Mouse (Mus musculus): Measurements from ENCODE around the gene Ncoa7. TPM values are rescaled to one million over a fixed set of nuclear protein-coding genes. Genes with fewer than 3 reads are reported as not detected.

Ncoa7 gene
- polyA plus RNA-seq, 1 experiment from 2014 or later, result 10.6 TPM

- Histone ChIP-seq H3K4me3 (ENCODE audit: low read depth, low read length) (no peak overlapping the region), H3K27me3 (replicated peaks; ENCODE audit: control insufficient read depth, insufficient read depth, low read length) (no peaks in the 10 kb centered on the region), H3K9ac (ENCODE audit: low read depth, low read length) (no peak overlapping the region), H3K4me2 (ENCODE audit: low read depth, low read length) (no peak overlapping the region), H3K9me3 (ENCODE audit: control insufficient read depth, low read length) (no peaks in the 10 kb centered on the region), H3K36me3 (ENCODE audit: control insufficient read depth, insufficient read depth, low read length) (0 out of 2 replicates have a peak, but pooled peaks cover 4% of the 10 kb centered on the region), H3K27ac (replicated peaks; ENCODE audit: low read depth, low read length) (no peak overlapping the region), H3K4me1 (ENCODE audit: control insufficient read depth, insufficient read depth, low read length) (no peaks in the 10 kb centered on the region)
- WGBS, result 47% methylated on average over 5 of the region's 5 CpGs
- no peak for ATAC-seq (ENCODE audit: low read depth)
- no peak for DNase-seq (ENCODE audit: low spot score)
Measured at GRCm38 (mm10) chr10:30775568-30775967, 27.6 kb downstream of the Ncoa7 start.

- Histone ChIP-seq H3K9ac (ENCODE audit: low read depth, low read length) (no peak overlapping the region), H3K4me3 (ENCODE audit: low read depth, low read length) (no peak overlapping the region), H3K4me2 (ENCODE audit: low read depth, low read length) (no peak overlapping the region), H3K36me3 (ENCODE audit: control insufficient read depth, insufficient read depth, low read length) (0 out of 2 replicates have a peak, but pooled peaks cover 4% of the 10 kb centered on the region), H3K27me3 (replicated peaks; ENCODE audit: control insufficient read depth, insufficient read depth, low read length) (no peaks in the 10 kb centered on the region), H3K27ac (replicated peaks; ENCODE audit: low read depth, low read length) (no peak overlapping the region), H3K4me1 (ENCODE audit: control insufficient read depth, insufficient read depth, low read length) (no peaks in the 10 kb centered on the region), H3K9me3 (ENCODE audit: control insufficient read depth, low read length) (no peaks in the 10 kb centered on the region)
- no peak for ATAC-seq (ENCODE audit: low read depth)
- no peak for DNase-seq (ENCODE audit: low spot score)
- 77% methylated on average over 2 of the region's 2 CpGs for WGBS
Measured at GRCm38 (mm10) chr10:30774396-30774795, 28.7 kb downstream of the Ncoa7 start.

GRCm38 (mm10) chr10:30773181-30773580, 29.9 kb downstream of the Ncoa7 start:
- Histone ChIP-seq H3K9me3 (ENCODE audit: control insufficient read depth, low read length) (no peaks in the 10 kb centered on the region), H3K4me3 (ENCODE audit: low read depth, low read length) (no peak overlapping the region), H3K4me2 (ENCODE audit: low read depth, low read length) (no peak overlapping the region), H3K9ac (ENCODE audit: low read depth, low read length) (no peak overlapping the region), H3K27ac (replicated peaks; ENCODE audit: low read depth, low read length) (no peak overlapping the region), H3K27me3 (replicated peaks; ENCODE audit: control insufficient read depth, insufficient read depth, low read length) (no peaks in the 10 kb centered on the region), H3K36me3 (ENCODE audit: control insufficient read depth, insufficient read depth, low read length) (0 out of 2 replicates have a peak, but pooled peaks cover 4% of the 10 kb centered on the region), H3K4me1 (ENCODE audit: control insufficient read depth, insufficient read depth, low read length) (no peaks in the 10 kb centered on the region)
- ATAC-seq (ENCODE audit: low read depth) (no peak), DNase-seq (ENCODE audit: low spot score) (no peak)
- 64% methylated on average over 5 of the region's 5 CpGs for WGBS

GRCm38 (mm10) chr10:30771417-30772158, 31.5 kb downstream of the Ncoa7 start:
- no peak overlapping the region for H3K27ac ChIP-seq (replicated peaks; ENCODE audit: low read depth, low read length)
- no peaks in the 10 kb centered on the region for H3K4me1 ChIP-seq (ENCODE audit: control insufficient read depth, insufficient read depth, low read length)
- no peak for DNase-seq (ENCODE audit: low spot score)
- H3K4me3 ChIP-seq (ENCODE audit: low read depth, low read length), result no peak overlapping the region
- 77% methylated on average over 5 of the region's 5 CpGs for WGBS
- H3K27me3 ChIP-seq (replicated peaks; ENCODE audit: control insufficient read depth, insufficient read depth, low read length), result no peaks in the 10 kb centered on the region
- 0 out of 2 replicates have a peak, but pooled peaks cover 4% of the 10 kb centered on the region for H3K36me3 ChIP-seq (ENCODE audit: control insufficient read depth, insufficient read depth, low read length)
- H3K9ac ChIP-seq (ENCODE audit: low read depth, low read length), result no peak overlapping the region
- ATAC-seq (ENCODE audit: low read depth), result no peak
- H3K4me2 ChIP-seq (ENCODE audit: low read depth, low read length), result no peak overlapping the region
- H3K9me3 ChIP-seq (ENCODE audit: control insufficient read depth, low read length), result no peaks in the 10 kb centered on the region

GRCm38 (mm10) chr10:30768820-30769219, 34.3 kb downstream of the Ncoa7 start:
- Histone ChIP-seq H3K27ac (replicated peaks; ENCODE audit: low read depth, low read length) (no peak overlapping the region), H3K27me3 (replicated peaks; ENCODE audit: control insufficient read depth, insufficient read depth, low read length) (no peaks in the 10 kb centered on the region), H3K4me1 (ENCODE audit: control insufficient read depth, insufficient read depth, low read length) (no peaks in the 10 kb centered on the region), H3K4me3 (ENCODE audit: low read depth, low read length) (no peak overlapping the region), H3K9ac (ENCODE audit: low read depth, low read length) (no peak overlapping the region), H3K4me2 (ENCODE audit: low read depth, low read length) (no peak overlapping the region), H3K9me3 (ENCODE audit: control insufficient read depth, low read length) (no peaks in the 10 kb centered on the region), H3K36me3 (ENCODE audit: control insufficient read depth, insufficient read depth, low read length) (0 out of 2 replicates have a peak, but pooled peaks cover 4% of the 10 kb centered on the region)
- WGBS, result 86% methylated on average over 1 of the region's 1 CpGs
- DNase-seq (ENCODE audit: low spot score) (no peak), ATAC-seq (ENCODE audit: low read depth) (no peak)

GRCm38 (mm10) chr10:30768250-30768649, 34.9 kb downstream of the Ncoa7 start:
- Histone ChIP-seq H3K27ac (replicated peaks; ENCODE audit: low read depth, low read length) (no peak overlapping the region), H3K4me1 (ENCODE audit: control insufficient read depth, insufficient read depth, low read length) (no peaks in the 10 kb centered on the region), H3K9ac (ENCODE audit: low read depth, low read length) (no peak overlapping the region), H3K27me3 (replicated peaks; ENCODE audit: control insufficient read depth, insufficient read depth, low read length) (no peaks in the 10 kb centered on the region), H3K36me3 (ENCODE audit: control insufficient read depth, insufficient read depth, low read length) (0 out of 2 replicates have a peak, but pooled peaks cover 4% of the 10 kb centered on the region), H3K4me2 (ENCODE audit: low read depth, low read length) (no peak overlapping the region), H3K9me3 (ENCODE audit: control insufficient read depth, low read length) (no peaks in the 10 kb centered on the region), H3K4me3 (ENCODE audit: low read depth, low read length) (no peak overlapping the region)
- DNase-seq (ENCODE audit: low spot score) (no peak), ATAC-seq (ENCODE audit: low read depth) (no peak)
- WGBS, result 78% methylated on average over 3 of the region's 3 CpGs

- no peak overlapping the region for H3K9ac ChIP-seq (ENCODE audit: low read depth, low read length)
- H3K4me1 ChIP-seq (ENCODE audit: control insufficient read depth, insufficient read depth, low read length), result no peaks in the 10 kb centered on the region
- no peak overlapping the region for H3K27ac ChIP-seq (replicated peaks; ENCODE audit: low read depth, low read length)
- 81% methylated on average over 8 of the region's 8 CpGs for WGBS
- H3K9me3 ChIP-seq (ENCODE audit: control insufficient read depth, low read length), result no peaks in the 10 kb centered on the region
- no peaks in the 10 kb centered on the region for H3K27me3 ChIP-seq (replicated peaks; ENCODE audit: control insufficient read depth, insufficient read depth, low read length)
- H3K4me2 ChIP-seq (ENCODE audit: low read depth, low read length), result no peak overlapping the region
- ATAC-seq (ENCODE audit: low read depth) (no peak), DNase-seq (ENCODE audit: low spot score) (no peak)
- no peaks in the 10 kb centered on the region for H3K36me3 ChIP-seq (ENCODE audit: control insufficient read depth, insufficient read depth, low read length)
- H3K4me3 ChIP-seq (ENCODE audit: low read depth, low read length), result no peak overlapping the region
Measured at GRCm38 (mm10) chr10:30763179-30763770, 39.9 kb downstream of the Ncoa7 start.

- no peak for ATAC-seq (ENCODE audit: low read depth)
- DNase-seq (ENCODE audit: low spot score), result no peak
- no peaks in the 10 kb centered on the region for H3K36me3 ChIP-seq (ENCODE audit: control insufficient read depth, insufficient read depth, low read length)
- H3K4me2 ChIP-seq (ENCODE audit: low read depth, low read length), result no peak overlapping the region
- H3K27me3 ChIP-seq (replicated peaks; ENCODE audit: control insufficient read depth, insufficient read depth, low read length), result no peaks in the 10 kb centered on the region
- no peak overlapping the region for H3K4me3 ChIP-seq (ENCODE audit: low read depth, low read length)
- H3K9ac ChIP-seq (ENCODE audit: low read depth, low read length), result no peak overlapping the region
- no peak overlapping the region for H3K27ac ChIP-seq (replicated peaks; ENCODE audit: low read depth, low read length)
- no peaks in the 10 kb centered on the region for H3K4me1 ChIP-seq (ENCODE audit: control insufficient read depth, insufficient read depth, low read length)
- 80% methylated on average over 4 of the region's 4 CpGs for WGBS
- no peaks in the 10 kb centered on the region for H3K9me3 ChIP-seq (ENCODE audit: control insufficient read depth, low read length)
Measured at GRCm38 (mm10) chr10:30762284-30762964, 40.7 kb downstream of the Ncoa7 start.

All from embryonic facial prominence, embryonic 14.5 days (tissue).